Mouse (Mus musculus): ENCODE measurements around the gene C2cd4b.

DNA sequence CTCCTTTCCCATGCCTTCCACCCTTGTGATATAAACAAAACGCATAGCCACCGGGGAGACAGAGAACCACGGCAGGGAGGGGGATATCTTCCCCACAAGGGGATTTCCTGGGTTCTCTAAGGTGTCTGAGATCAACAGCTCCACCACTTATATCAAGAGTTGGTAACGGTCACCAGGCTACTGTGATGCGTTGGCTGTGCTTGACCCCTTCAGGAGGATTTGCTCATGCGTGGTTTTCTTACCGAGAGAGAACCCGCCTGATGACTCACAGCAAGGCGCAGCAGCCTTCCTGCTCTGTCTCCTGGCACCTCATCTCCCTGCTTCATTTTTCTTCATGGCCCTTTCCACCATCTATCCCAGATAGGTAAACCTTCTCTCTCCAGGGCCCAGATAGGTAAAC is 47.1 kb upstream of the C2cd4b start:
- TF ChIP-seq EP300 (optimal IDR thresholded peaks at IDR 0.05) (no peak), CTCF (IDR thresholded peaks at IDR 0.05; ENCODE audit: low read depth) (no peak)
